Mouse (Mus musculus) midbrain, embryonic 15.5 days (tissue): ENCODE measurements at regions not wholly inside any gene's neighbourhood (a gene's known extent, or its start where the extent isn't known, plus 50 kb on each side); places are given as distances from the start of the nearest gene placed in this dataset. TPM values are rescaled to one million over a fixed set of nuclear protein-coding genes. Genes with fewer than 3 reads are reported as not detected.

Source experiments
- microRNA-seq: library from miRNA; unstranded; fragments of <30 nt; microRNA quantifications from one replicate; pipeline ENCODE4, GENCODE M21; 2016

Small RNAs in the stretch of these regions (microRNA-seq; reads per million reads assigned to microRNA genes)
- not detected for gene Gm22132
